Mouse (Mus musculus) skeletal muscle tissue, adult 2 months (tissue): ENCODE measurements around the gene Smok3b.
A peak's percentile ranks its signal among the peaks of the same experiment; 100 is the strongest.
"Not testable (repeated sequence)": the region's sequence is repeated elsewhere in the genome, so short reads cannot be mapped to it uniquely, and the experiment has no call there.

Source experiments
- DNase-seq: peaks from one replicate; pipeline ENCODE4 v3.0.0-alpha.2; 2012; ENCODE audit warnings: low read depth, low spot score

The Smok3b gene

GRCm38 (mm10) chr5:138020961-138021479, at the start of gene Smok3b, which contains the start of gene Smok3a:
Gene Smok3b, plus strand, starts transcription at chr5:138021429.
Gene Smok3a, plus strand, starts transcription at chr5:138021261.
- not testable (repeated sequence) for DNase-seq

- DNase-seq = no peak
Measured at GRCm38 (mm10) chr5:137973161-137973560, 48.1 kb upstream of the Smok3b start.

GRCm38 (mm10) chr5:137973738-137974137, 47.5 kb upstream of the Smok3b start:
- DNase-seq = no peak

DNA sequence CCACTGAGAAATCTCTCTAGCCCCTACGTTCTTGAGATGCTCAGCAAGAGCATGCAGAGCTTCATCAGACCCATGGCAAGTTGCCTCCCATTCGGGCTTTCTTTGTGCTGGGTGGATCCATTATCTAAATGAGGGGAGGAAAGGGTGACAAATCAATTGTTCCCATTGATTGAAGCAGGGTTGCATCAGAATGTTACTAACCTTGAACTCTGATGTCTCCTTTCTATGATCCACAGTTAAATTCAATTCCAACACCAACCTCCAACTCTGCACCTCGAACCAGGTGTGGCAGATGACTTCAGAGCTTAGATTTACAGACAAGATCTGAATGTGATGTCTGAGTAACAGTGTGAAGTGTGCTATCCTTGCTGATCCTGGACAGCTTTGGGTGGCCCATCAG, 46.5 kb upstream of the Smok3b start:
- DNase-seq = no peak

DNA sequence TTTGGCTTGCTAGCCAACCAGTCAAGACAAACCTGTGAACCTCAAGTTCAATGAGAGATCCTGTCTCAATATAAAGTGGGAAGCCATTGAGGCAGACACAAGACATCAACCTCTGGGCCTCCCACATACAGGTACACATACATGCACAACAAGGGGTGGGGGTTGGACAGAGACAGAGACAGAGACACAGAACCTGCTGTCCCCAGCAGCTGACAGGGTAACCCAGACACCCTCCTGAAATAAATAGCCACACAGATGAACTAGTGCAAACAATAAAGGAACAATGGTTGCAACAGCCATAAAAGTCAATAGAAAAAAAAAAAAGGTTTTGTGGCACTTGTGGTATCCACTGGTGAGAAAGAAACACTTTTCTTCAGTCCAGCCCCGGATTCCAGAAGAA, 45.8 kb upstream of the Smok3b start:
- no peak for DNase-seq

- no peak for DNase-seq
Measured at GRCm38 (mm10) chr5:137977291-137977690, 43.9 kb upstream of the Smok3b start.

GRCm38 (mm10) chr5:137979081-137979480, 42.1 kb upstream of the Smok3b start:
- DNase-seq = no peak

- no peak for DNase-seq
Measured at GRCm38 (mm10) chr5:137981300-137981699, 39.9 kb upstream of the Smok3b start, which contains the start of gene Azgp1. Gene Azgp1, plus strand, starts transcription at chr5:137981520.

GRCm38 (mm10) chr5:137986351-137986750, 34.9 kb upstream of the Smok3b start:
- no peak for DNase-seq

GRCm38 (mm10) chr5:138009437-138009836, 11.8 kb upstream of the Smok3b start:
- no peak for DNase-seq

- DNase-seq = no peak
Measured at GRCm38 (mm10) chr5:138012382-138012781, 8.8 kb upstream of the Smok3b start.

GRCm38 (mm10) chr5:138016530-138016929, 4.7 kb upstream of the Smok3b start:
- no peak for DNase-seq

DNA sequence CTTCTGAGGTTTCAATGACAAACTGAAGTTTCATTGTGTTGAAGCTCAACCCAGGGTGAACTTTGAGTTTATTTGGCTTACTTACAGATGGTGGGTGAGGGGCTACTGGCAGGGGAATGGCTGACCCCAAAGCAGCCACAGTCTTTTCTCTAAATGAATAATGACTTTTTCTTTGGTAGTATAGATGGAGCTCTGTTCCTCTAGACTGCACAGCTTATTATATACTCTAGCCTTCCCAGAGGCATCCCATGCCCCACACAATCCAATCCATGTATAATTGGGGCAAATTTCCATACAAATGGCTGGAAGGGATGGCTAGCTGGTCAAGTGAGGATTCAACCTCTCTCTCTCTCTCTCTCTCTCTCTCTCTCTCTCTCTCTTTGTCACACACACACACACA, 4.2 kb upstream of the Smok3b start:
- DNase-seq = no peak

- DNase-seq = not testable (repeated sequence)
Measured at GRCm38 (mm10) chr5:138019577-138019976, 1.7 kb upstream of the Smok3b start.

GRCm38 (mm10) chr5:138052894-138053293, 31.7 kb downstream of the Smok3b start, which contains the start of gene Smok3c:
Gene Smok3c, plus strand, starts transcription at chr5:138053194.
- DNase-seq = not testable (repeated sequence)

- no peak for DNase-seq
Measured at GRCm38 (mm10) chr5:138073803-138074202, 52.6 kb downstream of the Smok3b start.

DNA sequence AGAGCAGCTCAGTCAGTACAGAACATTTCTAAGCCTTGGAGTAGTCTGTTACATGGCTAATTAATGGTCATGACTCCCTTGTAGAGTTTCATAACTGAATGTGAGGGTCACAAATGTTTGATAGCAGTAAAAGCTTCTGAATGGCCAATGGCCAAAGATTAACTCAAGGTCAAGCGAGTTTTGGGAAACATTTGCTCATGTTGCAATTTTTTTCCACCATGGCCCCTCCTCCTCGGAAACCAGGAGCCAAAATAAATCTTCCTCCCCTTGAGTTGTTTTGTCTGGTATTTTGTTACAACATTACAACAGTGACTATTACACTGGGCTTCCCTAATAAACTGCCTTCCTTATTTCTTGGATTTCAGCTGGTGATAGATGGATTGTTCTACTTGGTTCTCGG, 54.5 kb downstream of the Smok3b start:
- no peak for DNase-seq

DNA sequence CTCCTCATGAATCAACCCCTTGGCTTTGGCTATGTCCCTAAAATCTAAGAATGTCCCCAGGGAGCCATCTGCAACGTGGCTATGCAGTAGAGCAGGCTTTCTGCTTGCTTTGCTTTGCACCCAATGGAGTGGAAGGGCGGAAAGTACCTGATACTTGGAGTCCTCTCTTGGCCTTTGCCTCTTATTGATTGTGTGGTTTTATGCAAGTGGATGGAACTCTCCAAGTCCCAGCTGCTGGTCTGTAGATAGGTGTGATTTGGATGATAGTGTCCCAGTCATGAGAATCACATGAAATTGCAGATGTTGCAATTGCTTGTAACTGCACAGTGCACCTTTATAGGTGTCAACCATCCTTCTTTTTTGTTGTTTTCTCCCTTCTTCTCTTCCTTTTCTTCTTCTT, 54.9 kb downstream of the Smok3b start:
- no peak for DNase-seq

GRCm38 (mm10) chr5:138080456-138080855, 59.2 kb downstream of the Smok3b start:
- no peak for DNase-seq

- no peak for DNase-seq
Measured at GRCm38 (mm10) chr5:138081446-138081845, 60.2 kb downstream of the Smok3b start.

DNA sequence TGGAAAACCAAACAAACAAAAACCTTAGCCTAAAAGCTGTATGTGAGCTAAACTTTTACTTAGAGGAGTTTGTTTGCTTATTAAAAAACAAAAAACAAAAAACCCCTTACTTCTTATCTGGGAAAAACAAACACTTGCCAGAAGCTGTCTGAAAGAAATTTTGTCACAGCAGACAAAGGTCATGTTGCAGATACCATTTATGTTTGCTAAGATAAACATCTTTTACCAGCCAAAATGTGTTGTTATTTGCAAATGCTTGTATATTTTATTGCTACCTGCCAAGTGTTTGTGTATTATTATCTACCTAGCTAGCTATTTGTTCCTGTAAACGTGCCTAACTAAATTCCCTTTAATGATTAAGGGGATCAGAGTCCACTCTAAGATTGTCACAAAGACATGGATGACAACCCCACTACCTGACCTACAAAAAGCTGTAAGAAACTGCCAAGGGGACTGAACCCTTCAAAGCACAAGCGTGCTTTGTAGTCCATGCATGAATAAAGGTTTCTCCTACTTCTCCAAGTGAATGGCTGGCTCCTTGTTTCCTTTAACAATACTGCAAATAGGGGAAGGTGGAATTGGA, 62.2 kb downstream of the Smok3b start:
- DNase-seq = no peak

- DNase-seq = no peak
Measured at GRCm38 (mm10) chr5:138083936-138084335, 62.7 kb downstream of the Smok3b start.

DNA sequence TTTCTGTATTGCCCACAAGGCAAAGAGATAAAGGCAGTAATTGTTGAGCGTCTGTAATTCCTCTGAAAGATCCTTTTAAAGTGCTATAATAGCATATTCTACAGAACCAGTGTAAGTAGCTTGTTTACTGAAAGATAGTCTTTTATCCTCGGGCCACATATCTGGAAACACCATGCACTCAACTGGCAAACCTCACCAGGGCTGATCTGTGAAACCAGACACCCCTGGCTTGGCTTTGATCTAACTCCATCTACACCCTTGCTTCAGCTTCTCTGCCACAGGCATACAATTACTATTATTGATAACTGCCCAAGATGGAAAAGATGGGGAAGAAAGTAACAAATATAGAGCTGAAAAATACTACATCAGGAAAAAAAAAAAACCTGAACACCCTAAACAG, 63.3 kb downstream of the Smok3b start:
- no peak for DNase-seq

DNA sequence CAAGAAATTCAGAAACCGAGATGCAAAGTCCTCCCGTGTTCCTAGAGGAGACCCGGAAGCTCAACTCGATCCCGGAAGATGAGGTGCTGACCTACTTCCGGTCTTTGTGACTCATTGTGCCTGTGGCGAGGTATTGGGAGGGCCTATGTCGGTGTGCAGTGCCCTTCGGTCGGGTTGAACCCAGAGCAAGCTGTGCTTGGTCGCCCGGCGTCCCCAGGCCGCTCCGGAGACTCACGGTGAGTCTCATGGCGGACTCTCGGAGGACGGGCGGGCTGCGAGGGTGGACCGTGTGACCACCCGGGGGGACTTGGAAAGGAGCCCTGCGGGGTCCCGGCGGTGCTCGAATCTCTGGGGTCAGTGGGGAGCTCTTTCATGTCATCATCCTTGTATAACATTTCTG, 63.8 kb downstream of the Smok3b start, which contains the start of gene Zkscan1:
TSS of gene Zkscan1 (plus strand) at position 89 of the 400 bp plus-strand sequence.
- DNase-seq = peak; percentile 79
